Mouse (Mus musculus) ES-Bruce4 (cell line): ENCODE data around the gene Extl1.

Source experiments
- CTCF ChIP-seq: IDR thresholded peaks from one replicate; pipeline ENCODE4 v1.8.1; 2011; ENCODE audit warnings: low read depth, low read length
- POLR2A ChIP-seq: IDR thresholded peaks from one replicate; pipeline ENCODE4 v1.8.1; 2011; ENCODE audit warnings: low read length; ENCODE audit not compliant: insufficient read depth

DNA sequence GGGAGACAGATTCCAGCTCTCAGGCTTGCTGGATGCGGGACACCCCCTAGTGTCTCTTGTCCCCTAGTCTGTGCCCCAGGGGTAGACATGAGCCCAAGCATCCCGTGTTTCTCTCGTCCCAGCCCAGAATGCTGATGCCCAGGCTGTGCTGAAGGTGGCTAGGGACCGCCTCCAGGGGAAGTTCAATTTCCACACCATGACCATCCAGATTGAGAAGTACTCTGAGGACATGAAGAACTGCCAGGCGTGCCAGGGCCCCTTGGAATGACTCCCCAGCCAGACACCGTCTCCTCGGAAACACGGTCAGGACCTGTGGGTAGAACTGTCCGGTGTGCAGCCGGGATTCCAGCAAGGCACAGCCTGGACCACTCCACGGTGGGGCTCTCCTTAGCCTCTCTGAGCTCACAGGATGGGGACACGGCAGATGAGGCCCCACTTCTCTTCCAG is 31.4 kb downstream of the Extl1 start:
- no peak for TF ChIP-seq CTCF
- TF ChIP-seq POLR2A = no peak
